Comparison of ENCODE assay signal across 11 mouse cellular contexts in the genomic region with DNA sequence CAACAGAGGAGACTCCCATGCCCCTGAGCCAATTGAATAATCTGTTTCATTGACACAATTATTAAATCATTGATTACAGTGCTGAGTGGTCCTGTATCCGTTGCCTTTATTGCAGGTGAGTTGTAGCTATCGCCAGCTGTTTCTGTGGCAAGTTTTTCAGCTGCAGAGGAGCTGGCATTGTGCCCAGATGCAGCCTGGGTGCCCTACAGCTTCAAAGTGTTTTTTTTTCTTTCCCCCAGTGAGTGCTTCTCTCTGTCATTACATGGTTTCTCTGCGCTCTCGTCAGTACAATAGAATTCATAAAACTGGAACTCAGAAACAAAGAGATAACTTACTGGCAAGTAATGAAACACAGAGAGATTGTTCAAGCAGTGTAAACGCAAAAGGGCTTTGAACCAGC.
A peak's percentile ranks its signal among the peaks of the same experiment; 100 is the strongest.
DNase-seq lines count a peak whose midpoint lies in the region; ATAC-seq lines count a peak whose summit lies in the region.
"Had no signal": no experiment of that assay in that cellular context is flagged by ENCODE, and none has a peak within 500 bp of the region (broad histone marks: within the 10 kb centered on the region; RNA-seq: fewer than 3 reads in every experiment).

No protein-coding gene starts in this region.

- no peak overlapping the region for H3K9ac ChIP-seq in heart, embryonic 14.5 days (ENCODE audit: low read length)
- no peak overlapping the region for H3K9ac ChIP-seq in heart, embryonic 12.5 days
- H3K9ac ChIP-seq: liver, embryonic 14.5 days; stomach, embryonic 15.5 days had no signal

- peak overlapping the region; percentile 26; the same call in 1 of the 2 replicates for H3K4me2 ChIP-seq in heart, embryonic 14.5 days (ENCODE audit: low read length)
- no peak overlapping the region for H3K4me2 ChIP-seq in heart, embryonic 12.5 days
- H3K4me2 ChIP-seq: stomach, embryonic 15.5 days had no signal

- H3K27ac ChIP-seq in heart, embryonic 14.5 days (replicated peaks in 1 of 2; ENCODE audit: control insufficient read depth in 1 of 2, insufficient read depth in 1 of 2, low read depth in 2 of 2, low read length in 2 of 2), result no peak overlapping the region
- H3K27ac ChIP-seq in heart, embryonic 12.5 days (ENCODE audit: poor library complexity, severe bottlenecking), result no peak overlapping the region
- no peak overlapping the region for H3K27ac ChIP-seq in limb, embryonic 10.5 days
- H3K27ac ChIP-seq: liver, embryonic 14.5 days; stomach, embryonic 15.5 days had no signal

- peak; percentile 29 for DNase-seq in layer of hippocampus, adult 9-11 months
- no peak for DNase-seq in layer of hippocampus, postnatal 25 days (ENCODE audit: extremely low spot score in 1 of 2, low spot score in 1 of 2)
- peak; percentile 24 for DNase-seq in Muller cell, postnatal 12 days (ENCODE audit: inconsistent ontology term)
- peak; percentile 67 for DNase-seq in brain, adult 2 months (ENCODE audit: low read depth, low spot score)
- no peak for DNase-seq in limb, embryonic 10.5 days (ENCODE audit: low spot score)

- H3K27me3 ChIP-seq in heart, embryonic 14.5 days (ENCODE audit: control insufficient read depth, insufficient read depth, low read length), result no peaks in the 10 kb centered on the region
- H3K27me3 ChIP-seq in heart, embryonic 12.5 days (replicated peaks), result no peaks in the 10 kb centered on the region
- no peaks in the 10 kb centered on the region for H3K27me3 ChIP-seq in limb, embryonic 10.5 days (ENCODE audit: low read depth, poor library complexity, severe bottlenecking)
- H3K27me3 ChIP-seq: stomach, embryonic 15.5 days had no signal

- no peak overlapping the region for H3K4me3 ChIP-seq in heart, embryonic 14.5 days (ENCODE audit: control insufficient read depth in 1 of 2, insufficient read depth in 1 of 2, low read depth in 1 of 2, low read length in 2 of 2)
- H3K4me3 ChIP-seq in heart, embryonic 12.5 days, result no peak overlapping the region
- no peak overlapping the region for H3K4me3 ChIP-seq in limb, embryonic 10.5 days
- H3K4me3 ChIP-seq: stomach, embryonic 15.5 days had no signal

- WGBS in heart, embryonic 14.5 days, result 23% methylated on average over 5 of the region's 5 CpGs
- 39% methylated on average over 5 of the region's 5 CpGs for WGBS in heart, embryonic 12.5 days
- 85% methylated on average over 5 of the region's 5 CpGs for WGBS in limb, embryonic 10.5 days

- peaks cover 0 to 7% of the 10 kb centered on the region in 2 experiments; a peak in 2 of 4 replicates for H3K4me1 ChIP-seq in heart, embryonic 14.5 days (ENCODE audit: control insufficient read depth in 2 of 2, insufficient read depth in 2 of 2, low read length in 2 of 2)
- peaks cover 7% of the 10 kb centered on the region; the same call in 1 of the 2 replicates for H3K4me1 ChIP-seq in heart, embryonic 12.5 days (replicated peaks)
- H3K4me1 ChIP-seq in limb, embryonic 10.5 days, result no peaks in the 10 kb centered on the region
- H3K4me1 ChIP-seq: stomach, embryonic 15.5 days had no signal

- no peak for ATAC-seq in heart, embryonic 14.5 days (ENCODE audit: insufficient number of reproducible peaks, insufficient read depth, low FRiP score, low read depth)
- ATAC-seq in heart, embryonic 12.5 days (ENCODE audit: insufficient number of reproducible peaks, low FRiP score), result no peak
- no peak for ATAC-seq in erythroid progenitor cell, adult 5-6 weeks (replicated peaks; ENCODE audit: low FRiP score, poor library complexity, severe bottlenecking)
- ATAC-seq: CD4-positive, CD25-positive, alpha-beta regulatory T cell, adult 4 months had no signal

- no peaks in the 10 kb centered on the region for H3K9me3 ChIP-seq in heart, embryonic 14.5 days (ENCODE audit: control insufficient read depth, low read length)
- no peaks in the 10 kb centered on the region for H3K9me3 ChIP-seq in heart, embryonic 12.5 days (replicated peaks)
- no peaks in the 10 kb centered on the region for H3K9me3 ChIP-seq in limb, embryonic 10.5 days (replicated peaks)
- H3K9me3 ChIP-seq: stomach, embryonic 15.5 days had no signal

- no peaks in the 10 kb centered on the region for H3K36me3 ChIP-seq in heart, embryonic 14.5 days (ENCODE audit: control insufficient read depth, insufficient read depth, low read length)
- H3K36me3 ChIP-seq in heart, embryonic 12.5 days, result no peaks in the 10 kb centered on the region
- no peaks in the 10 kb centered on the region for H3K36me3 ChIP-seq in limb, embryonic 10.5 days
- H3K36me3 ChIP-seq: stomach, embryonic 15.5 days had no signal

Comparison
In these comparisons a context has a peak if more than half of its experiments do, and no peak if none do; other contexts are left out.
1. DNase-seq: peak in layer of hippocampus, adult 9-11 months (single experiment), Muller cell, postnatal 12 days (single experiment) and brain, adult 2 months (single experiment); none in layer of hippocampus, postnatal 25 days (0 of 2) and limb, embryonic 10.5 days (single experiment).